ENCODE assay signal across 11 mouse cellular contexts in genomic region chr4:123819093-123819610, GRCm38 (mm10). TPM values are rescaled to one million over a fixed set of nuclear protein-coding genes. Genes with fewer than 3 reads are reported as not detected.
A peak's percentile ranks its signal among the peaks of the same experiment; 100 is the strongest.
DNase-seq lines count a peak whose midpoint lies in the region; ATAC-seq and TF ChIP-seq lines count a peak whose summit lies in the region.
"Had no signal": no experiment of that assay in that cellular context is flagged by ENCODE, and none has a peak within 500 bp of the region (broad histone marks: within the 10 kb centered on the region; RNA-seq: fewer than 3 reads in every experiment).

No protein-coding gene starts in this region.

- no peak overlapping the region for H3K4me3 ChIP-seq in heart, adult 2 months
- no peak overlapping the region for H3K4me3 ChIP-seq in neural tube, embryonic 13.5 days
- H3K4me3 ChIP-seq in neural tube, embryonic 15.5 days (replicated peaks), result no peak overlapping the region

- H3K27me3 ChIP-seq in heart, adult 2 months (ENCODE audit: control insufficient read depth, insufficient read depth, low read length), result no peaks in the 10 kb centered on the region
- no peaks in the 10 kb centered on the region for H3K27me3 ChIP-seq in neural tube, embryonic 13.5 days
- no peaks in the 10 kb centered on the region for H3K27me3 ChIP-seq in neural tube, embryonic 15.5 days (replicated peaks)

- H3K9ac ChIP-seq in heart, adult 2 months (ENCODE audit: low read depth, low read length), result no peak overlapping the region
- H3K9ac ChIP-seq in neural tube, embryonic 13.5 days, result 0 out of 2 replicates have a peak overlapping the region, but pooled peaks have one; percentile 17
- no peak overlapping the region for H3K9ac ChIP-seq in neural tube, embryonic 15.5 days (replicated peaks)

- intact Hi-C loops in heart, adult 2 months (cut with DNase I), result loop anchor here (10.0 kb wide), 1 partner anchor 76 kb away; no protein-coding TSS in a partner anchor

- no peak for TF ChIP-seq POLR2A in heart, adult 2 months (IDR thresholded peaks at IDR 0.05; ENCODE audit: insufficient read depth, low read depth, low read length)

- no peaks in the 10 kb centered on the region for H3K4me1 ChIP-seq in heart, adult 2 months (ENCODE audit: control insufficient read depth, insufficient read depth, low read length)
- peaks cover 7% of the 10 kb centered on the region; the same call in 1 of the 2 replicates for H3K4me1 ChIP-seq in neural tube, embryonic 13.5 days (replicated peaks)
- no peaks in the 10 kb centered on the region for H3K4me1 ChIP-seq in neural tube, embryonic 15.5 days

- no peaks in the 10 kb centered on the region for H3K9me3 ChIP-seq in neural tube, embryonic 13.5 days
- H3K9me3 ChIP-seq in neural tube, embryonic 15.5 days (replicated peaks), result no peaks in the 10 kb centered on the region

- TF ChIP-seq CTCF in heart, adult 2 months (IDR thresholded peaks at IDR 0.05), result peak; percentile 44

- WGBS in heart, adult 2 months, result 52% methylated on average over 4 of the region's 4 CpGs
- WGBS in neural tube, embryonic 13.5 days, result 45% methylated on average over 4 of the region's 4 CpGs
- WGBS in neural tube, embryonic 15.5 days, result 48% methylated on average over 4 of the region's 4 CpGs

- H3K36me3 ChIP-seq in heart, adult 2 months (ENCODE audit: control insufficient read depth, insufficient read depth, low read length), result no peaks in the 10 kb centered on the region
- H3K36me3 ChIP-seq in neural tube, embryonic 13.5 days, result no peaks in the 10 kb centered on the region
- no peaks in the 10 kb centered on the region for H3K36me3 ChIP-seq in neural tube, embryonic 15.5 days

- H3K79me2 ChIP-seq in heart, adult 2 months (replicated peaks; ENCODE audit: control insufficient read depth, insufficient read depth, low read length), result no peaks in the 10 kb centered on the region

- DNase-seq in heart, adult 2 months, result no peak
- no peak for DNase-seq in heart, adult 9 months (ENCODE audit: low spot score in 2 of 2)
- DNase-seq in lung, adult 18-20 months, result peak; percentile 14 to 17
- peak; percentile 54 for DNase-seq in testis, postnatal 10 days (ENCODE audit: low spot score)
- DNase-seq in right cerebral cortex, postnatal 36 days (ENCODE audit: low spot score in 2 of 2), result no peak
- DNase-seq in kidney, postnatal 25 days, result no peak

- no peak for ATAC-seq in neural tube, embryonic 13.5 days (ENCODE audit: low read depth)
- no peak for ATAC-seq in neural tube, embryonic 15.5 days (ENCODE audit: low FRiP score)

- no peak for TF ChIP-seq EP300 in heart, adult 2 months (IDR thresholded peaks at IDR 0.05; ENCODE audit: insufficient read depth, low read depth, low read length)

- H3K4me2 ChIP-seq in neural tube, embryonic 13.5 days, result no peak overlapping the region
- no peak overlapping the region for H3K4me2 ChIP-seq in neural tube, embryonic 15.5 days

- H3K27ac ChIP-seq in heart, adult 2 months, result no peak overlapping the region
- H3K27ac ChIP-seq in neural tube, embryonic 13.5 days (replicated peaks), result no peak overlapping the region
- no peak overlapping the region for H3K27ac ChIP-seq in neural tube, embryonic 15.5 days (replicated peaks)

RNA-seq across cellular contexts. Expression of gene Rhbdl2, which starts 31.5 kb away (rescaled TPM):
- total RNA-seq in heart, adult 2 months (2021), result not detected
- polyA plus RNA-seq in heart, adult 2 months (2012; rRNA removed), result 0.23 and 0.33 TPM in 2 replicates
- 0.64 and 1.5 TPM in 2 replicates for polyA plus RNA-seq in neural tube, embryonic 13.5 days (2015; fragmentation: Nextera tagmentation; extraction: Ambion mirVana)
- polyA plus RNA-seq in neural tube, embryonic 15.5 days (2015; fragmentation: Nextera tagmentation; extraction: Ambion mirVana), result 1.7 and 4.6 TPM in 2 replicates
- total RNA-seq: hematopoietic stem cell, adult 5-6 weeks; MEL had no signal

RNA-seq across cellular contexts. Expression of gene 4933427I04Rik, which starts 40.3 kb away (rescaled TPM):
- not detected for total RNA-seq in heart, adult 2 months (2021)
- polyA plus RNA-seq in heart, adult 2 months (2012; rRNA removed), result not detected in 2 replicates
- polyA plus RNA-seq in neural tube, embryonic 13.5 days (2015; fragmentation: Nextera tagmentation; extraction: Ambion mirVana), result 0.20 TPM in 1 of 2 replicates, not detected in the other
- 0.08 and 0.15 TPM in 2 replicates for polyA plus RNA-seq in neural tube, embryonic 15.5 days (2015; fragmentation: Nextera tagmentation; extraction: Ambion mirVana)
- total RNA-seq: hematopoietic stem cell, adult 5-6 weeks; MEL had no signal
- polyA plus RNA-seq: liver, embryonic 16.5 days had no signal

Comparison
In these comparisons a context has a peak if more than half of its experiments do, and no peak if none do; other contexts are left out.
1. DNase-seq: peak in lung, adult 18-20 months (2 of 2) and testis, postnatal 10 days (single experiment); none in heart, adult 2 months (0 of 2), heart, adult 9 months (0 of 2), right cerebral cortex, postnatal 36 days (0 of 2) and kidney, postnatal 25 days (0 of 2).